11 mouse cellular contexts compared by ENCODE assay signal in the genomic region with DNA sequence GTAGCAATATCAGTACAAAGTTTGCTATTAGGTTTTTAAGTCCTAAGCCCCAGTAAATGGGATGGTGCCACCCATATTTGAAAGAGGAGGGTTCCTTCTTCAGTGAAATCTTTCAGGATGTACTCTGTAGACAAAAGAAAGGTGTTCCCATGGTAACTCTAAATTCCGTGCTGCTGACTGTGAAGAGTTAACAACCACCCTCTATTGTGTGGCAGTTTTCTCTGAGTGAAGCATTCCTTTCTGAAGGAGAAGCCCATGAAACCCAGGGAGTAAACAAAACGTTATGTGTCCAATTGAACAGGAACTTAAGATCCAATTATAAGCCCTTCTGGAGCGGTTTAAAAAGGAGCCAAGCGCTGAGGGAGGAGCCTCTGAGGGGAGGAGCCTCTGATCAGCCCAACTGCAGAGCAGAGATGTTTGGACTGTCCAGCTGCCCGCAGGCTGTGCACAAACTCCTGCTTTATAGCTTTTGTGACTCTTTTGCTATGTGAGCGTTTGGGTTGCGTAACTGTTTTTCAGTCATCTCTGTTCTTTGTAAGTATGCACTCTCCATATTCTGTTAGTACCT.
DNase-seq lines count a peak whose midpoint lies in the region; ATAC-seq lines count a peak whose summit lies in the region.
"Had no signal": no experiment of that assay in that cellular context is flagged by ENCODE, and none has a peak within 500 bp of the region (broad histone marks: within the 10 kb centered on the region; RNA-seq: fewer than 3 reads in every experiment).

No protein-coding gene starts in this region.

- H3K27me3 ChIP-seq in hindbrain, embryonic 10.5 days (ENCODE audit: insufficient read depth, poor library complexity, severe bottlenecking), result no peaks in the 10 kb centered on the region
- H3K27me3 ChIP-seq in hindbrain, embryonic 14.5 days (ENCODE audit: control insufficient read depth, insufficient read depth, low read length), result no peaks in the 10 kb centered on the region
- H3K27me3 ChIP-seq in midbrain, embryonic 15.5 days (replicated peaks), result no peaks in the 10 kb centered on the region
- no peaks in the 10 kb centered on the region for H3K27me3 ChIP-seq in kidney, embryonic 14.5 days (ENCODE audit: control insufficient read depth, insufficient read depth, low read length)

- 56% methylated on average over 7 of the region's 7 CpGs for WGBS in hindbrain, embryonic 10.5 days
- WGBS in hindbrain, embryonic 14.5 days, result 44% methylated on average over 7 of the region's 7 CpGs
- WGBS in midbrain, embryonic 15.5 days, result 36% methylated on average over 7 of the region's 7 CpGs
- WGBS in kidney, embryonic 14.5 days, result 71% methylated on average over 7 of the region's 7 CpGs

- H3K9me3 ChIP-seq in hindbrain, embryonic 10.5 days, result no peaks in the 10 kb centered on the region
- H3K9me3 ChIP-seq in hindbrain, embryonic 14.5 days (ENCODE audit: control insufficient read depth, low read length), result no peaks in the 10 kb centered on the region
- no peaks in the 10 kb centered on the region for H3K9me3 ChIP-seq in midbrain, embryonic 15.5 days
- H3K9me3 ChIP-seq in kidney, embryonic 14.5 days (ENCODE audit: control insufficient read depth, low read length), result no peaks in the 10 kb centered on the region
- H3K9me3 ChIP-seq: heart, embryonic 10.5 days had no signal

- no peak for ATAC-seq in hindbrain, embryonic 14.5 days (ENCODE audit: low FRiP score)
- peak; percentile 67 for ATAC-seq in midbrain, embryonic 15.5 days (replicated peaks)
- ATAC-seq in kidney, embryonic 14.5 days (ENCODE audit: low FRiP score, low TSS enrichment), result no peak

- DNase-seq in hindbrain, embryonic 10.5 days (ENCODE audit: low spot score), result peak; percentile 6
- DNase-seq in hindbrain, embryonic 14.5 days (ENCODE audit: low spot score), result no peak
- DNase-seq in embryo, embryonic 9.5 days (ENCODE audit: extremely low spot score), result peak; percentile 6
- DNase-seq in lung, adult 18-20 months, result peak; percentile 32 to 44
- no peak for DNase-seq in gastrocnemius, adult 18-20 months (ENCODE audit: low spot score)
- no peak for DNase-seq in ovary, adult 18-20 months (ENCODE audit: low spot score)
- DNase-seq: cerebellum, adult 9-10 months; thymus, postnatal 4 days had no signal

- H3K4me1 ChIP-seq in hindbrain, embryonic 10.5 days (replicated peaks), result peaks cover 24% of the 10 kb centered on the region
- no peaks in the 10 kb centered on the region for H3K4me1 ChIP-seq in hindbrain, embryonic 14.5 days (replicated peaks; ENCODE audit: control insufficient read depth, insufficient read depth, low read length)
- H3K4me1 ChIP-seq in midbrain, embryonic 15.5 days, result no peaks in the 10 kb centered on the region
- H3K4me1 ChIP-seq in kidney, embryonic 14.5 days (ENCODE audit: control insufficient read depth, insufficient read depth, low read length), result no peaks in the 10 kb centered on the region
- H3K4me1 ChIP-seq: heart, embryonic 10.5 days had no signal

- H3K4me3 ChIP-seq in hindbrain, embryonic 10.5 days, result no peak overlapping the region
- no peak overlapping the region for H3K4me3 ChIP-seq in hindbrain, embryonic 14.5 days (replicated peaks; ENCODE audit: low read length)
- no peak overlapping the region for H3K4me3 ChIP-seq in midbrain, embryonic 15.5 days
- H3K4me3 ChIP-seq in kidney, embryonic 14.5 days (ENCODE audit: low read length), result no peak overlapping the region
- H3K4me3 ChIP-seq: heart, embryonic 10.5 days had no signal

- no peak overlapping the region for H3K4me2 ChIP-seq in hindbrain, embryonic 14.5 days (replicated peaks)
- no peak overlapping the region for H3K4me2 ChIP-seq in midbrain, embryonic 15.5 days
- H3K4me2 ChIP-seq in kidney, embryonic 14.5 days (replicated peaks; ENCODE audit: low read depth, low read length), result no peak overlapping the region

- H3K27ac ChIP-seq in hindbrain, embryonic 10.5 days, result no peak overlapping the region; the same call in 1 of the 2 replicates
- no peak overlapping the region for H3K27ac ChIP-seq in hindbrain, embryonic 14.5 days
- no peak overlapping the region for H3K27ac ChIP-seq in midbrain, embryonic 15.5 days
- no peak overlapping the region for H3K27ac ChIP-seq in kidney, embryonic 14.5 days (ENCODE audit: low read depth, low read length)
- H3K27ac ChIP-seq: heart, embryonic 10.5 days had no signal

- no peak overlapping the region for H3K9ac ChIP-seq in hindbrain, embryonic 14.5 days
- H3K9ac ChIP-seq in midbrain, embryonic 15.5 days, result no peak overlapping the region
- no peak overlapping the region for H3K9ac ChIP-seq in kidney, embryonic 14.5 days (ENCODE audit: low read depth, low read length)

- H3K36me3 ChIP-seq in hindbrain, embryonic 10.5 days, result no peaks in the 10 kb centered on the region
- no peaks in the 10 kb centered on the region for H3K36me3 ChIP-seq in hindbrain, embryonic 14.5 days (replicated peaks; ENCODE audit: control insufficient read depth, insufficient read depth)
- no peaks in the 10 kb centered on the region for H3K36me3 ChIP-seq in midbrain, embryonic 15.5 days (replicated peaks)
- no peaks in the 10 kb centered on the region for H3K36me3 ChIP-seq in kidney, embryonic 14.5 days (ENCODE audit: control insufficient read depth, insufficient read depth, low read length)
- H3K36me3 ChIP-seq: heart, embryonic 10.5 days had no signal

Comparison
In these comparisons a context has a peak if more than half of its experiments do, and no peak if none do; other contexts are left out.
1. DNase-seq: peak in hindbrain, embryonic 10.5 days (single experiment), embryo, embryonic 9.5 days (single experiment) and lung, adult 18-20 months (2 of 2); none in hindbrain, embryonic 14.5 days (single experiment), gastrocnemius, adult 18-20 months (single experiment) and ovary, adult 18-20 months (single experiment).